Mouse (Mus musculus): ENCODE results near the gene Gm43302.

DNA sequence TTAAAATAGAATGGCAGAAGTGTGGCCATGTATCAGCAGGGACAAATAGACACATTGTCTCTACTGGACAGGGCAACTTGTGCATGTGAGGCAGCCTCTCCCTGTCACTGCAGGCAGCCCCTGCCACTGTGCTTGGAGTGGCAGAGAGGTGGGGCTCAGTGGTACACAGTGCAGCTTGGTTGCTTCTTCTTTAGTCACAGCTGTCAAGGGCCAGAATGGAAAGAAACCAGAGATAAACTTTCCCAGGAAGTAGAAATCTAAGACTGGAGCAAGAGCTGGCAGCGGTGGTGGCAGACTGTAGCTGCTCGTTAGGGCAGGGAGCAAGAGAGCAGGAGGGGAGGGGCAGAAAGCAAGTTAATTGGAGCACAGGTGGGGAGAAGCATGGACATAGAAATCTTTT is 8.0 kb upstream of the Gm43302 start:
- TF ChIP-seq POLR2A (IDR thresholded peaks at IDR 0.05; ENCODE audit: borderline replicate concordance, extremely low read depth, insufficient read depth, insufficient read length, poor library complexity, severe bottlenecking) (no peak), CTCF (IDR thresholded peaks at IDR 0.05; ENCODE audit: borderline replicate concordance, extremely low read depth, insufficient read depth, insufficient read length) (no peak)
